Mouse (Mus musculus): ENCODE results near the gene Ncf1.

Gene Ncf1

DNA sequence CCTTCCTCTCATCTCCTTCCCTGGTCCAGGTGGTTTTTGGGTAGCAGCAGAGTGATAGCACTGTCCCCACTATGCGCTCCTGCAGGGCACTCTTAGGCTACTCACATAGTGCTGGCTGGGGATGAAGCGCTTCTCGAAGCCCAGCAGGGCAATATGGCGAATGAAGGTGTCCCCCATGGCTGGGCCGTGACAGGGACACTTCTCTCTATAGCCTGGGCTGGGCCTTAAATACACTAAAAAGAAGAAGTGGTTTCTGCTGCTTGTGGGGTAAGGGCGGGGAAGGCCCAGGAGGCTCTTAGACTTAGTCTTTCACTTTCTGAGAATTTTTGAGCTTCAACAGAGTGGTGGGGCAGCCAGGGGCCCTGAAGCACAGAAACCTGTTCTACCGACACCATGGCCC lies at the start of gene Ncf1:
Gene Ncf1 (minus strand): TSS at position 235 of the 400 bp plus-strand sequence.
- no peak for DNase-seq

DNA sequence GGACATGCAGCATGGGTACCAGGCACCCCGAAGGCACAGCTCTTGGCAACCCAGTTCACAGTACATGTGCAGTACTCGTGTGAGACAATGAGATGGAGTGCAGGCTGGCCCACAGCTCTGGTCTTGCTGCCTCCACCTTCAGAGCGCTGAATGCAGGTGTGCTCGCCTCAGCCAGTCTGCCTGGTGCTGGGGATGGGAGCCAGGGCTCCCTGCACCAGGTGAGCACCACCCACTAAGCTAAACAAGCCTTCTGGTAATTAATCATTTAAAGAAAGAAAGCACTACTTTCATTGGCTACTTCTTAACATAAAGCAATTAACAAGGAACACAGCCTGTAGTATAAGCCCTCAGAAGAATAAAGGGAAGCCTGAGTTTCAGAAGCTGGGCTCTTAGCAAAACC lies 47.7 kb upstream of the Ncf1 start:
- DNase-seq, result no peak

DNA sequence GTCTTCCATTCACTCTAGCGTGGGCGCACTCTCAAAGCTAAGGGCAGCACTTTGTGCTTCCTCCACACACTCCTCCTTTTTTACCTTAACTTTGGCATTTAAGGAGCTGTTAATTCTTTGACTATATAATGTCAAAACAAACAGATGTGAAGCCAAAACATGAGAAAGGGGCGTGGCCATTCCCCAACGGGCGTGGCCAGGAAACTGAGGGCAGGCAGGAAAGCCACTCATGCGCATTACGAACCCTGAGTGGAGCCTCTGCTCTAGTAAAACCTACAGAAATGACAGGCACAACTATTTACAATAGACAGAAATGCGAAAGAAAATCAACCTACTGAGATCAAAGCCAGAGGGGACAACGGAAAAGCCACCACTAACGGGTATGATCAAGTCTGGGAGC lies 46.1 kb upstream of the Ncf1 start:
- peak in 1 of 2 experiments; percentile 41 for DNase-seq

DNA sequence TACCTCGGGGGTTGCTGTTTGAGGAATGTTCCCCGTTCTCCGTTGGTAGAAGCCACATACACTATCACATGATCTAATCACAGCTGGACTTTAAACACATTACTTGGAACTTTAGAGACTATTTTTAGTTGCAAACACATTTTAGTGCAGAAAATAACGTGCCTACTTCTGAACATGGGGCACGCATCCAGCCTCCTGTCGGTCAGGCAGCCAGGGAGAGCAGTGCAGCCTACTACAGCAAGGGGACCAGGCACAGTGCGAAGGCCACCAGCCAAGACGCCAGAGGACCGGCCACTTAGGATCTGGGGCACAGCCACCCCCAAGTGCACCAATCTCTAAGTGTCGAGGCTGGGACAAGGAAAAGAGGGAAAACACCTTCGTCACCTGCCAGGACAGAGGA lies 45.6 kb upstream of the Ncf1 start:
- peak in 1 of 2 experiments; percentile 35 for DNase-seq

DNA sequence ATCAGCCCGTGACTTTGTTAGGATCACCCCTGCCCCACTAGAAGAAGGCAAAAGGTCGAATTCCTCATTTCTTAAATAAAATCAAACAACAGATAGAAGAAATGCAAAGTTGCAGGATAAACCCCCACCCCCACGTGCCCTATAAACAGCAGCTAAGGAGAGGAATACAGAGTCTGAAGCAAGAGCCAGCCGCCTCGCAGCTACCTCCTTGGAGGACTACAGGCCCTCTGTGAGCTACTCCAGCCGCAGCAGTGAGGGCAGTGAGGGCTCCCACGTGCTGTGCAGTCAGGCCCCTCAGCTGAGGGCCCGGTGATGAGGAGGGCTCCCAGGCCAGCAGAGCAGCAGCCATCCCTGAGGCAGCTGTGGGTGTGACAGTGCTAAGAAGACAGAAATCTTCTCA lies 44.3 kb upstream of the Ncf1 start:
- DNase-seq, result no peak

DNA sequence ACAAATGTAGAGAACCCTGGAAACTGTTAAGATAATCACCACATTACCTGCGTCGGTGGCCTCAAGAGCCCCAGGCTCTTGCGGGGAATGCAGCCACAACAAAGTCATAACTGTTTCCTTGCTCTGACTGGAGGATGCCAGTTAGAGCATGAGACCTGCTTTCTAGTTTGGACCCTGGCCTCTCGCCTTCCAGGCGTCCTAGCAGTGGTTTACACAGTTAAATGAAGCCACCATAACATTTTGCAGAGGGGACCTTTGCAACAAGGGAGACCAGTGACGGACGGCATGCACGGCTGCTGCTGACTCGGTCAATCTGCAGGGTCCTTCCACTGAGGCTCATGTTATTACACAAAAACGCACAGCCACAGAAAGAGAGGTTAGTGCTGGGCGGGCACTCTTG lies 43.3 kb upstream of the Ncf1 start:
- DNase-seq, result peak in 1 of 2 experiments; percentile 25

DNA sequence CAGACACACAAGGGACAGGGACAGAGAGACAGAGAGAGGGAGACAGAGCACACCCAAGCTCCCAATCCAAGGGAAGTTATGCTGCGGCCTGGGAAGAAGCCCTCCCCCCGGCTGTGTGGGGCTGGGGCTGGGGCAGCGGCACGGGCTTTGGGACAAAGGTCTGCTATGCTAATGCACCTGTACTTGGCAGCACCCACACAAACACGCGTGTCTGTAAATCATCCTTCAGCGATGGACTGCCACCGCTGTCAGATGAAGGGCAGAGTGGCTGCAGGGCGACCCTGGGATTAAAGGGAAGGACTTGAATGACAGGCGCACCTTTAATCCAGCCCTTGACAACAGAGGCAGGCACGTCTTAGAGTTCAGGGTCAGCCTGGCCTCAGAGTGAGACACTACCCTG lies 42.0 kb upstream of the Ncf1 start:
- DNase-seq, result peak; percentile 33 to 57

DNA sequence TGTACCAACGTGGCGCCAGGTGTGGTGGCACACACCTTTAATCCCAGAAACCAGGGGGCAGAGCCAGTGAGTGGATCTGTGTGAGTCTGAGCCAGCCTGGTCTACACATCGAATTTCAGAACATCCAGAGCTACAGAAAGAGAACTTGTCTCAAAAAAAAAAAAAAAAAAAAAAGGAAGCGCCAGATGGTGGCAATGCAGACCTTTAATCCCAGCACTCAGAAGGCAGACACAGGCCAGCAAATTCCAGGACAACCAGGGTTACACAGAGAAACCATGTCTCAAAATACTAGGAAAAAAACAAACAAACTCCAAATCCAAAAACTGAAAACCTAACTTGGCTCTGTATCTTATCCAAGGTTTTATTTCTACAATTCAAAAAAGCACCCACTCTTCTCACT lies 41.1 kb upstream of the Ncf1 start:
- no peak for DNase-seq

DNA sequence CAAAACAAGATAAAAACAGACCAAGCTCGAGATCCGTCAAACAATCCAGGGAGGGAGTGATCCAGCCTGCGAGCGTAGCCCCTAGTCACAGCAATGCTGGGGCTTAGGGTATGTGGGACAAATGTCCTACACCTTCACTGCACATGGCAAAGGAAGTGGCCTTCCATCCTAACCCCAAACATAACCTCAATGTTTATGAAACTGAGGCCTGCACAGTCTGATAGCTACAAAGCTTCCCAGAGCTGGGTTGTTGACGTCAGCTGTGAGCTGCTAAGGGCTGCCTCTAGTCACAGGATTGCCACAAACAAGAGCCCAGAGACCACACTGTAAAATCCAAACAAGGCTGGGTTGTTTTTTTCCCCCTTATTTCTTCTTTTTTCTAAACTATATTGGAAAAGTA lies 40.3 kb upstream of the Ncf1 start:
- no peak for DNase-seq

DNA sequence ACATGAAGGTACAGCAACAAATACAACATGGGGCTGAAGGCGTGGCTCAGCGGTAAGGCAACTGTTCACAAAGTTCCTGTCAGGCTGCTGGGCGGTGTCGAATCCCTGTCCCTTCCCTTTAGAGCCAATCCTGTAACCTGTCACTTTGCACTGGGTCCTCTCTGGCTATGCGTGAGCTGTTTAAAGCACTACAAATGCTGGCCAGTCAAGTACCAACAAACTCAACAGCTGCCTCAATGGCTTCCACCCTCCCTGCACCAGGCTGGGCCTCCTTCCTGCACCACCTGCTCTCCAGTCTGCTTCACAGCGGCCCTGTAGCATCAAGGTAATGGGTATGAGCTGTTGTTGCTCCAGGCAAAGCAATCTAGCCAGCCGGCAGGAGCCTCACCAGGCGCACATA lies 39.3 kb upstream of the Ncf1 start:
- no peak for DNase-seq

DNA sequence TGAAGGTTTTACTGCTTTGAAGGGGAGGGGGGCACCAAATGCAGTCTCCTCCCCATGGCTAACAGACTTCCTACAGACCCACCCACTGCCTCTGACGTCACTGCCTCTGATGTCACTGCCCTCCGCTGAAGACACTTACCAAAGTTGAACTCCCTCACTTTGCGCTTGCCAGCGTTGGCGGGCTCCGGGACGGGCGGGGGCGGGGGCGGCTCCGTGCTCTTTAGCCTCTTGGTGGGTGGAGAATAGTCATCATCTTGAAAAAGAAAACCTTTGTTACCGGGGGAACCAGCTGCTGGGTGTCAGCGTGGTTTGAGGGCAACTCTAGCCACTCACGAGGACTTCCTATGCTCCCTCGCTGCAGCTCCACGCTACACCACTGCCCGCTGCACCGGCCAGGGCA lies 37.0 kb upstream of the Ncf1 start:
- DNase-seq, result peak; percentile 52 to 59

DNA sequence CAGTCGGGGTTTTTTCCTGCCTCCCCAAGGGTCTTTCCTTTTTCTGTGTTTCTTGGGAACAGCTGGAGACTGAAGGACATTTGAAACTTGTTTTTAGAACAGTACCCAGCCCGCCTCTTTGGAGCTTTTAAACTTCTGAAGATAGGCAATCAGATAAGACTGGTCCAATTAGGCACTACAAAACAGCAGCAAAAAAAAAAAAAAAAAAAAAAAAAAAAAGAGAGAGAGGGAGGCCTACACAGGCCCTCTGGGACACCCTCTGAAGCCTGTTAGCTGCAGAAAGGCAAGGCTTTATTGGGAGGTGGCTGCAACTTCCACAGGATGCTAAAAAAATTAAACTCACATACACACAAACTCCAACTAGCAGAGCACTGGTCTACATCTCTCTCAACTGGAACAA lies 36.5 kb upstream of the Ncf1 start:
- DNase-seq, result no peak

DNA sequence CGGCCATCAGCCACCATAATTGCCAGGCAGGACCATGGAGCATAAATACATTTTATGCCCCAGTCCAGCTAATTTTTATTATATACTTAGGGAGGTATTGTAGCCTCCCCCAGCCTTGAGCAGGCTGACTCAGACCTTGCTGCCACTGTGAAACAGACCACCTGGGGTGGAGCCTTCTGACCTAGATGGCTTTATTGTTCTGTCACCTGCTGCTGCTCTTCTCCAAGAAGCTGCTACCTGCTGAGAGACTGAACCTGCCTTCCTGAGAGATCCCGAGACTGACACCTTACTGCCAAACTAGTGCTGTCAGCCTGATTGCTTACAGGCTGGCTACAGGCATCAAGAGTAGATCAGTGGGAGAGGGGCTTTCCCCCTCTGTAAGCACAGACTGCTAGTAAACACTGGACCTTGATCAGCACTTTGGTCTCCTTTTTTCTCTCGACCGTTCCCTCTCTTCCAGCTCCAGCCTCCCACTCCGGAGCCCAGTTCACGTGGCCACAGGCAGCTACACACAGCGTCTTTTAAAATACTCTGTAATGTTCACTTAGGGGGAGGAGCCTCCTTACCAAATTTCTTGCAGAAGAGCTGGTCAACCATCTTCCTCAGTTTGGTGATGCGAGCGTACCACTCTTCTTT lies 30.7 kb upstream of the Ncf1 start:
- no peak for DNase-seq

DNA sequence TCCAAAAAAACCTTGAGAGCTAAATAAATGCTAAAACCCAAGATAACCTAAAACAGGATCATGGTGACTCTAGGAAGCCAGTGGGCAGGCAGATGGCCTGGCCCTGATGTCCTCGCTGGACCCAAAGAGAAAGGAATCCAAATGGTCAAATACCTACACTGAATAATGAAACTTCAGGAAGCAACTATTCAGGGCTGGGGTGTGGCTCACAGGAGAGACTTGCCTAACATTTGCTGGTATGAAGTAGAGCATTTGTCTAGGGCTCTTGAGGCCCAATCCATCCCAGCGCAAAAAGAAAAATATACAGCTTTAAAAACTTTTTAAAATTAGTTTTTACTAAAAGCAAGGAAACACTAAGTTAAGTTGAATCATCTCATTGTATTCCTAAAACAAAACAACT lies 29.5 kb upstream of the Ncf1 start:
- DNase-seq, result no peak

DNA sequence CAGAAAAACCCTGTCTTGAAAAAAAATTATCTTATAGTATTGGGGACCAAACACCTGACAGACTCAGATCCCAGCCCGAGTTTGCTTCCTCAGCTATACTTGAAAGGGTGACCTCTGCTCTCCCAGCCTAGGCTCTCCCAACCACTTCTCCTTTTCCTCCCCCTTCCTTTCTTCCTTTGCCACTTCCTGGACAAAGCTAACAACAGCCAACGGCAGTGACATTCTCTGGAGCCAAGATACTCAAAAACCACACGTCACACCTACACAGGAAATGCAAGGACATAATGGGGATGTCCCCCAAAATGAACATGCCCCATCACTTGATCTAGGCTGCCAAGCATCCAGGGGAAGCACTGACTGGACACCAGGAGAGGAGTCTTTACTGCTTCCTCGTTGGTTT lies 29.0 kb upstream of the Ncf1 start:
- DNase-seq, result no peak

DNA sequence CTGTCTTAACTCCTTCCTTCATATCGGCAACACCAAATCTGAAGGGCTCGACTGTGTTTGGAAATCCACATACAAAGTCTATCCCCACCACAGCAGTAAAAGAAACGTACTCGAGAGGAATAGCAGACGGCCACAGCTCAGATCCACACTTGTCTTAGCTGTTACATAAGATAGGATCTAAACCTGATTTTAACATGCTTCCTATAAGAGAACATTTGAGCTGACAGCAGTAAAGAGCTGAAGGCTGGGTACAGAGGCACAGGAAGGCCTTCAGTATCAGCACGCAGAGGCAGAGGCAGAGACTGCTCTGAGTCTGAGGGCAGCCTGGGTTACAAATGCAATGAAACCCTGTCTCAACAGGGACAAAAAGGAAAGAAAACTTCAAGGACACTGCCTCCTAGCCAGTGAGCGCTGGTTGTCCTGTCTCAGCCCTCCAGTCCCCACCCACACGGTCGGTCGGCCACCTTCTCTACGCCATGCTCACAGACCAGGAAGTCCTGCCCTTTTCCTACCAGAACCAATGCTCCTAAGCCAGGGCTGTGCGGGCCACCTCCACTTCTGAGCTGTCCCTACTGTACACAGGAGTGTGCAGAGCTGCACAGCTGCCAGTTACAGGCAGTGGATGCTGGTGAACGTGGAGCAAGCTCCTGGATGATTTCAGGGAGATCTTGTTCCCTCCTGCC lies 28.1 kb upstream of the Ncf1 start:
- DNase-seq, result no peak

DNA sequence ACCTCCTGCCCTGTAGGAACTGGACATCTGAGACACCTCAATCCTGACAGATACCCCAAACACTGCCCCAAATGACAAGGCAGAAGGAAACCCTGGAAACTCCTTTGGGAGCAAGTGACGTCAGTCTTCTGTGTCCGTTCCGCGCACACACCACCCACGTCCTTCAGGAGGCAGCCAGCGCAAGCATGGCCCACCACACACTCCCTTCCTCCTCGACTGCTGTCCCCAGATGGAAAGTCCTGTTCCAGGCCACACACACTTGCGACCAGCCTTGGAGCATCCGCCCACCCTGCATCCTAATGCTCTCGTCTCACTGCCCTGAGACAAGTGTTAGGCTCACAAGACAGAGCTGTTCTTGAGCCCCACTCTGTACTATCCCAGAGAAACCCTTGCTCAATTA lies 25.9 kb upstream of the Ncf1 start:
- no peak for DNase-seq

DNA sequence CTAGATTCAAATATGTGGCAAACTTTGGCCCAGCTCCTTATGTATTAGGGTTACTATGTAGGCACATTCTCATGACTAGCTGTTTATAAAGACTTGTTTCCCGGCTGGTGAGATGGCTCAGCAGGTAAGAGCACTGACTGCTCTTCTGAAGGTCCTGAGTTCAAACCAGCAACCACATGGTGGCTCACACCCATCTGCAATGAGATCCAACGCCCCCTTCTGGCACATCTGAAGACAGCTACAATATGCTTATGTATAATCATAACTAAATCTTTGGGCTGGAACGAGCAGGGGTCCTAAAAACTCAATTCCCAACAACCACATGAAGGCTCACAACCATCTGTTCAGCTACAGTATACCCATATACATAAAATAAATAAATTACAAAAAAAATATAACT lies 24.4 kb upstream of the Ncf1 start:
- DNase-seq, result no peak

DNA sequence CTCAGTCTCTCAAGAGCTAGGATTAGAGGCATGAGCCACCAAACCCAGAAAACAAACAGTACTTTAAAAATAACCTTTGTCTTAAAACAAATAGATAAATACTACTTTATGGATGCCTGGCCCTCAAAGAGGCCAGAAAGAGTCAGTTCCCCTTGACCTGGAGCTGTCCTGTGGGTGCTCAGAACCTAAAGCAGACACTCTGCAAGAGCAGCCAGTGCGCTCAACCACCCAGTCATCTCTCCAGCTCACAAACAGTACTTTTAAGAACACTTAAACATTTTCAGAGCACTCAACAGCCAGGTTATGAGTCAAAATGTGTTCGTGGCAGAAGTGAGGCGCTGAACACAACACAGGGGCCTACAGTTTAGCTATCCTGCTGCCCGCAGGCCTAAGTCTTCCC lies 21.7 kb upstream of the Ncf1 start:
- DNase-seq, result no peak

DNA sequence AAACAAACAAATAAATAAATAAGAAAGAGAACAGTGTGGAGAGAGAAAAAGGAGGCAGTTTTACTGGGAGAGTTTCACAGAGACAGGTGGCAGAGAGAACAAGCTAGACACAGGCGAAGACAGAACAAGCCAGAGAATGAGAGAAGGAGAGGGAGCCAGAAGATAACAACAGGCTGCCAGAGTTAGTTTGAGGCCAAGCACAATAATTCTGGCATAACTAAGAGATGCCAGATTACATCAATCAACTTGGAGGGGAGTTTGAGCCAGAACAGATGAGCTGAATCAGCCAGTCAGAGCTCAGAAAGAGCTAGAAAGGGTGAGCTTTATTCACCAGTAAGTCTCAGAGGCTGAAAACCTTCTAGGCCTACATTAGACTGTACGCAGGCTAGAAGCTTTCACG lies 21.2 kb upstream of the Ncf1 start:
- DNase-seq, result no peak

DNA sequence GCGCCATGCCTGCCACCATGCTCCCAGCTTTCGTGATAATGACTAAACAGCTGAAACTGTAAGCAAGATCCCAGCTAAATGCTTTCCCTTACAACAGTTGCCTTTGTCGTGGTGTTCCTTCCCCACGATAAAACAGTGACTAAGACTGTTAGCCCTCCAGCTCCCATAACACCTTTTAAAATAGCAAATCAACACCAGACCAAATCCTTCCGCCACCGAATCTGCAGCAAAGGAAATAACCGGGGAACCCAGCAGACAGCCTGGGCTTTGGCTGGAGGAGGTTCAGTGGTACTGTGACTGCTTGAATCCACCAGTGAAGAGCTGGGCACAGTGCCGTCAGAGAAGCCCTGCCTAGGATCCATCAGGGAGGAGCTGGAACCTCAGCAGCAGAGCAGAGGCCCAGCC lies 19.8 kb upstream of the Ncf1 start:
- no peak for DNase-seq

DNA sequence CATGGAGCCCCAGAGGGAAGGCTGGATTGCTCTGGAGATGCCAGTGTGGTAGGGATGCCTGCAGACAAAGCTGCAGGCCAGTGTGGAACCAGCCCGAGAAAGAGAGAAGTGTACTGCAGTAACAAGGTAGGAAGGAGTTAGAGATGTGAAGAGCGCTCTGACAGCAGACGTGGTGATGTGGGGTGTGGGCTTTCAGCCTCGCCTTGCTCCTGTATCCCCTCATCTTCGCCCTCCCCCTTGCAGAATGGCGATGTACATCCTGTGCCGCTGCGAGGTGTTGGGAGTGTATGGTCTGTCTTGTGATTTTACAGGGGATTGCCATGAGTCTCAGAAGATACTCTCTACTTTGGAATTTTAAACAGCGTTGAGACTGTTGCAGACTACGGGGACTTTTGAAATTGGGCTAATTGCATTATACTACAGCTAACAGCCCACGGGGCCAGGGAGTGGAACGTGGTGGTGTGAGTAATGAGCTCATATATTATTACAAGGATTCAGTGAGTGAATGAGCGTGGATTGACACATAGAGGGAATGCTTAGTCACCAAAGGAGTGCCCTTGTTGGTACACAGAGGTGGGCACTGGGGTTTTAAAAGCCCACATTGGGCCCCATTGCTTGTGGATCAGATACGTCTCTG lies 19.3 kb upstream of the Ncf1 start:
- no peak for DNase-seq

DNA sequence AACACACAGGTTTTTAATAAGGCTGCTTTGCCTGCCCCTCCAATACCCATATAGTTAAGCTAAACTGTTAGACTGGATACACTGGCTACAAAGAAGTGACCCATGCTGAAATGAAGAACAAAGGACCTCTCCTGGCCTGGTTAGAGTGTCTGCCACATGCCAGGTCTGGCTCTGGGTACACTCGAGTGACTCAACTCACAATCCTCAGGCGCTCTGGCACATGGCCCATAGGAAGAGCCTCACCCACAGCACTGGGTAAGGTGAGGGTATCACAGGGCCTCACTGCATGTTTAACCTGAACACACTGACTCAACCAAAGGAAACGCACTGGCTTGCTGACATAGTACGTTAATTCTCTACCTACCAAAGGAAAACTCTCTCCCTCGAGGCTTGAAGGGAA lies 16.7 kb upstream of the Ncf1 start:
- no peak for DNase-seq

DNA sequence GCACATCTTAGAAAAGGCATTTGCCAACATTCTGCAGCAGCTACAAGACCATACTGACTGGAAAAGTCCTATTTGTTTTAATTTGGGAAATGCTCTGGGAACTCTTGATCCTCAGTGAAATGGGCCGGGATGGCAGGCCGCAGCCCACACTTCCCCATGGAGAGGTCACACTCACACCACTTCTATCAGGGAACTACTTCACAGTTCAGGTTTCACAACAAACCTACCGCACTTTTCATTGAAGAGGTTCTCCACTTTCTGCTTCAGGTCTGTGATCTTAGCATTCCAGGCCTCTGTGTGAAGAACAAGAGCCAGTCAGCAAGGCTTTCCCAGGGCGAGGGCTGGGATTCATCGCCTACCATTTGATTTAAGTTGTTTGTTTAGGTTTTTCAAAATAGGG lies 15.5 kb upstream of the Ncf1 start:
- DNase-seq, result no peak

Measured in kidney, postnatal 4 days (tissue).